Mouse (Mus musculus): ENCODE measurements around the gene Tnfsf18. TPM values are rescaled to one million over a fixed set of nuclear protein-coding genes. Genes with fewer than 3 reads are reported as not detected.

Gene Tnfsf18
- 0.11 TPM in 1 of 2 replicates, not detected in the other for polyA plus RNA-seq (2016; fragmentation: Nextera tagmentation; extraction: Ambion mirVana)

DNA sequence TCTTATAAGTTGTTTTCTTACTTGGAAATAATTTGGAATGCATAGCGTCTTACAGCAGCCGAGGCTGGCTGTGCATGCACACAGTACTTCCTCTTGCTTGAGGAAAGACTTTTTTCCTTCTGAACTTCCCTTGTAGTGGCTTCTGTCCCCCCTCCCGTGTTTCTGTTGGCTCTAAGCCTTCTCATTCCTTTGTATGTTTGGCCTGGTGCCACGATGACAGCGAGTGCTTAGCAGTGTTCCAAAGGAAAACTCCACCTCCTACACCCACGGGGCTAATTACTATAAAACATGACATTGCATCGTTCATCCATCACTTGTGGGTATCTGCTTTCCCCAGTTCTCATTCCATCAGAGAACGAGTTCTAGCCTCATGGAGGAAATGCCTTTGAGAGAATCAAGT, at the start of gene Tnfsf18:
Gene Tnfsf18, plus strand, starts transcription at position 313 of the 400 bp plus-strand sequence.
- H3K27me3 ChIP-seq (ENCODE audit: insufficient read depth, poor library complexity, severe bottlenecking): no peaks in the 10 kb centered on the region
- 55% methylated on average over 8 of the region's 8 CpGs for WGBS
- peak; percentile 79 for DNase-seq (ENCODE audit: low spot score)

DNA sequence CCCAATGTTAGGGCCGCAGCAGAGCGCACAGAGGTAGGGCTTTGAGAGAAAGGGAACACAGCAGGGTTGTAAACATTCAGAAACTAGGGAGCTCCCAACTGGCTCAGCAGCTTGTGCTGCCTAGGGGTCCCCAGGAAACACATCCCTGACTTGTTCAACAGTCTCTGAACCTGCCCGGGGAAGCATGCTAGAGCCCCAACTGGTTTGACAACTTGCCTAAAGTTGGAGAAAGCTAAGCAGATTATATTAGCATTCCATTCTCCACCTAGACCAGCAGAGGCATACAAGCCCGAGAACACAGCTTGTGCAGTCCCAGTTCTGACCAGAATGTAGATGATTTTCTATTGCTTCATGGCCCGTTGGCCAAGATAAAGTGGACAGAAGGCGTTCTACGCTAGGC, 49.6 kb upstream of the Tnfsf18 start:
- Histone ChIP-seq H3K27me3 (ENCODE audit: insufficient read depth, poor library complexity, severe bottlenecking) (no peaks in the 10 kb centered on the region), H3K9me3 (no peaks in the 10 kb centered on the region), H3K4me1 (no peaks in the 10 kb centered on the region), H3K36me3 (no peaks in the 10 kb centered on the region), H3K27ac (no peak overlapping the region), H3K4me3 (no peak overlapping the region)
- DNase-seq (ENCODE audit: low spot score): no peak
- WGBS: 75% methylated on average over 7 of the region's 7 CpGs

More for the DNA sequence above, at the start of gene Tnfsf18:
- no peak within 1 kb of the TSS for H3K27ac ChIP-seq
- H3K36me3 ChIP-seq: no peaks in the 10 kb centered on the region
- no peaks in the 10 kb centered on the region for H3K9me3 ChIP-seq
- no peak within 1 kb of the TSS for H3K4me3 ChIP-seq
- H3K4me1 ChIP-seq: no peaks in the 10 kb centered on the region

DNA sequence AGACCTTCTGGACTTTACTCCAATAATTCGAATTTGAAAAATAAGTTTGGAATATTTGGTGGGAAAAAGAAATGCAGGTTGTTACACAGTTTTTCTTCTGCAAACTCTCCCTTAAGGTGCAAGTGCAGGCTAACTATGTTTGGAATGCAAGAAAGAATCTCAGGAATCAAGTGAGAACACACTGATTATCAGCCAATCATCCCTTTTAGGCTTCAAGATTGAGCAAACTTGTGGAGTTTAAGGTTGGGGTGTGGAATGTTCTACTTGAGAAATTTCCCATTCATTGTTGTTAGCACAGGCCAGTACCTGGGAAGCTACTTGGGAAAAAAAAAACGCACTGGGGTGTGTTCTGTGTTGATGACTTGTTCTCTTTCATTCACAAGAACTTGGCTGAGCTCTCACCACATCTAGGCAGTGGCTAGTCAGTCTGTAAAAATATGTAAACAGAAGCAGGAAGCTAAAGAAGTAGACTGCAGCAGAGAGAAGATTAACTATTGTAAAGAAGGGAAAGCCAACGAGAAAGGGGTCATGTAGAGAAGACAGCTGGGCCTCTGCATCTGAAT, 42.7 kb upstream of the Tnfsf18 start:
- 0 out of 2 replicates have a peak, but pooled peaks cover 3% of the 10 kb centered on the region for H3K4me1 ChIP-seq
- DNase-seq (ENCODE audit: low spot score): no peak
- H3K36me3 ChIP-seq: no peaks in the 10 kb centered on the region
- WGBS: 43% methylated on average over 3 of the region's 3 CpGs
- H3K27me3 ChIP-seq (ENCODE audit: insufficient read depth, poor library complexity, severe bottlenecking): no peaks in the 10 kb centered on the region
- H3K27ac ChIP-seq: no peak overlapping the region
- no peak overlapping the region for H3K4me3 ChIP-seq
- H3K9me3 ChIP-seq: no peaks in the 10 kb centered on the region

DNA sequence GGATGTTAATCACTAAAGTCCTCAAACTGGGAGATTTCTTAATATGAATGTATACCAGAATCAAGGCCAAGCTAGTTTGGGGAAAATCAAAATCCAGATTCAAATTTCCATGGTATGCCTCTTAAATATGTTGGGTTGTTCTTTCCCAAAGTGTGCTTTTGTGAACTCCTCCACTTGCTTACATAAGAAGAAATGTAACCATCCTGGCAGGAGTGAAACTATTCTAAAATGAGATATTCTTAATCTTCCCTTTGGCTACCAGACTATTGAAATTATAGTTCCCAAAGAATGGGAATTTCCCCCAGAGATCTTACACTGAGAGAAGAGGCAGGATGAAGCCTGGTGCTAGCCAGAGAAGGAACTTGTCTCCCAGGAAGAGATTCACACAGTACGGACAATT, 42.2 kb upstream of the Tnfsf18 start:
- 0 out of 2 replicates have a peak, but pooled peaks cover 3% of the 10 kb centered on the region for H3K4me1 ChIP-seq
- WGBS: 84% methylated on average over 1 of the region's 1 CpGs
- H3K36me3 ChIP-seq: no peaks in the 10 kb centered on the region

DNA sequence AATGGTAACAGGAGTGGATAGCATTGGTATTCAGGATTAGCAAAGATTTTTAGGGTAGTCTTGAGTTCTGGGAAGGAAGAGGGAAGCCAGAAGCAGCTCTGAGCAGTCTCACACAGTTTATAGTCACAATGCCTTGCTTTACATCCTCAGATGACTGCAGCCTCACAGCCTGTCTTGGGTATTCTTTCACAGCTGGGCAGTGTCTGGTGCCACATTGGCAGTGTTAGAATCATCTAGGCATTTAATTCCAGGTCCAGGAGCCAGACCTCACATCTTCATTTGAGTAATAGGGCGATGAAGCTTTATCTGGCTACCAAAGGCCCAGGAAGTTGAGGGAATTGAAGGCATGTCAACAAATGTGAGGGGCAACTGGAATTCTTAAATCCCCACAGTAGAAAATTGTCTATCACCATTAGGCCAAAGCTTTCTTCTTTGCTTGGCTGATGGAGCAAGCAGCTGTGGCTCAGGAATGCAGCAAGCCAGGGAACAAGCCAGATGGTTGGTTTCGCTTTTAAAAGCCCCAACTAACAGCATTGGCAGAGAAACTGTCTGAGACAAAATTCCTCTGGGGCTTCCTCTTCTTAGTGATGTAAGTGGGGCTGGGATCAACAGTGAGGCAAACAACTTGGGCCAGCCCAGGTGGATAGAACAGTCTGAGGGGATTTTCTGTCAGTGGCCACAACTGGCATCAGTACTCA, 30.9 kb upstream of the Tnfsf18 start:
- Histone ChIP-seq H3K4me1 (0 out of 2 replicates have a peak, but pooled peaks cover 5% of the 10 kb centered on the region), H3K27ac (no peak overlapping the region), H3K4me3 (no peak overlapping the region), H3K9me3 (no peaks in the 10 kb centered on the region), H3K27me3 (ENCODE audit: insufficient read depth, poor library complexity, severe bottlenecking) (no peaks in the 10 kb centered on the region), H3K36me3 (no peaks in the 10 kb centered on the region)
- 46% methylated on average over 2 of the region's 2 CpGs for WGBS
- DNase-seq (ENCODE audit: low spot score): no peak

More for the DNA sequence above, 42.2 kb upstream of the Tnfsf18 start:
- no peak overlapping the region for H3K27ac ChIP-seq
- DNase-seq (ENCODE audit: low spot score): no peak
- H3K4me3 ChIP-seq: no peak overlapping the region
- no peaks in the 10 kb centered on the region for H3K9me3 ChIP-seq
- H3K27me3 ChIP-seq (ENCODE audit: insufficient read depth, poor library complexity, severe bottlenecking): no peaks in the 10 kb centered on the region

DNA sequence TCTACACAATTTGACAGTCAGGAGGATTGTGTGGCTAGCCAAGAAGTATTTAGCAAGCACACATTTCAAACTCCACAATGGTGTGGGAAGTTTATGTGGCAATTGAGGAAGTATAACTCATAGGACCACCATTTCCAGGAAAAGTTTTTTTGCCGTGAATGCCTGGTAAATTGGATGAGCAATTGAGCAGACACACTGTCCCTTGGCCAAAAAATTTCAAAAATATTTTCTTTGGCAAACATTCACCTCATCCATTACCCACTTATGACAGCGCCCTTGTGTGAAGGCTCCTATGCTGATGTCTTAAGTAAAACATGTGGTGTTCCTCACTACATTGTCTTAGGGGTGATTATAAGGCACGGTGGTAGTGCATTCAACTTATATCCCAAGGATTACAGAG, 17.2 kb upstream of the Tnfsf18 start:
- WGBS: 71% methylated on average over 3 of the region's 3 CpGs
- Histone ChIP-seq H3K27ac (no peak overlapping the region), H3K27me3 (ENCODE audit: insufficient read depth, poor library complexity, severe bottlenecking) (no peaks in the 10 kb centered on the region), H3K36me3 (no peaks in the 10 kb centered on the region), H3K4me1 (no peaks in the 10 kb centered on the region), H3K9me3 (no peaks in the 10 kb centered on the region), H3K4me3 (no peak overlapping the region)
- DNase-seq (ENCODE audit: low spot score): no peak

DNA sequence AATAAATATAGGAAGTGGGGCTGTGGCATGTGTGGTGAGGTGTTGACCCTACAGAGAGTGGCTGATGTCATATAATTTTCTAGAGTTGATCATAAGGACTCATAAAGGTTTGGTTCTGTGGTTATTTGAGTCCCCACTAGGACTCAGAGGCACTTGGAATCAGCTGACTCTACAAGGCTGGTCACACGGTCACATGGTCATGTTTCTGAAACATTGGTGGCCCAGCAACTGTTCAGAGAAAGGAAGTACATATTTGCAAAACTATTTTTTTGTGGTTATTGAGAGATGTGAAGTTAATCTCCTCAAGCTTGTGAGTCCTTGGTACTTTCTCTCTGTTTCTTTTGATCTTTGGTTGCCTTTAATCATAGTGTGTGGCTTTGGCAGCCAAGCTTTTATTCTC, 14.6 kb upstream of the Tnfsf18 start:
- H3K4me3 ChIP-seq: no peak overlapping the region
- H3K27me3 ChIP-seq (ENCODE audit: insufficient read depth, poor library complexity, severe bottlenecking): no peaks in the 10 kb centered on the region
- no peak overlapping the region for H3K27ac ChIP-seq
- WGBS: 77% methylated on average over 1 of the region's 1 CpGs
- H3K36me3 ChIP-seq: no peaks in the 10 kb centered on the region
- no peak for DNase-seq (ENCODE audit: low spot score)
- no peaks in the 10 kb centered on the region for H3K4me1 ChIP-seq
- no peaks in the 10 kb centered on the region for H3K9me3 ChIP-seq

DNA sequence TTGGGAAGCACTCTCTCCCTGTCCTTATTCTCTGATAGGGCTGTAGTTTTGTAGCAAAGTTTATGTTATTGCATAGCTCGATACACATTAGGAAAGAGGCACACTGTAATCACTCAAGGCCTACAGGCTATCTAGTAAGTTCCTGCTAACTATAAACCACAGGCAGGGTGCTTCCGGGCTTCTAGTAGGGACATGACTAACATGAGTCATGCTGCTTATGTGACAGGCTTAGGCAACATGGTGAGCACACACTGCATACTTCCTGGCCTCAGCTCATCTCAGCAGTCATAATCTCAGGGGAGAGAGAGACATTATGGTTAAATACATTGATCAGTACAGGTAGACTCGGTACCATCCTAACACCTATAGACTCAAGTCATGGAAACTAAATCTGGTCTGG, 12.2 kb upstream of the Tnfsf18 start:
- no peaks in the 10 kb centered on the region for H3K4me1 ChIP-seq
- no peaks in the 10 kb centered on the region for H3K36me3 ChIP-seq
- no peak overlapping the region for H3K27ac ChIP-seq
- DNase-seq (ENCODE audit: low spot score): no peak
- 83% methylated on average over 3 of the region's 3 CpGs for WGBS
- H3K9me3 ChIP-seq: no peaks in the 10 kb centered on the region
- H3K4me3 ChIP-seq: no peak overlapping the region
- no peaks in the 10 kb centered on the region for H3K27me3 ChIP-seq (ENCODE audit: insufficient read depth, poor library complexity, severe bottlenecking)

DNA sequence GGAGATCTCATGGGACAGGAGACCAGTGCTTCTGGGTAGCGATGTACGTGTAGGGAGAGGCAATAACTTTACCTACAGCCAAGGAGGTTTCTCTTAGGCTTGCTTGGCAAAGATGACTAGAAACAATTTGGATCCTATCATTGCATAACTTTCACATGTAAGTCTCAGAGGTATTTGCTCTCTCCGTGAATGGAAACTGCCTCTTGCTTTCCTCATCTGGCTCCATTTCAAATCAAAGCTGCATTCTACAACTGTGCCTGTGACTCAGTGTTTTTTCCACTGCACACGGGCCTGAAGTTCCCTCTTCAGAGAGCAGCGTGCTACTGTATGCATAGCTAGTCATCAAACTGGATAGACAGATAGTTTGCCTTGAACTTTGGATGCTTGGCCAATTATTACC, 7.4 kb upstream of the Tnfsf18 start:
- Histone ChIP-seq H3K4me1 (no peaks in the 10 kb centered on the region), H3K9me3 (no peaks in the 10 kb centered on the region), H3K4me3 (no peak overlapping the region), H3K36me3 (no peaks in the 10 kb centered on the region), H3K27ac (no peak overlapping the region), H3K27me3 (ENCODE audit: insufficient read depth, poor library complexity, severe bottlenecking) (no peaks in the 10 kb centered on the region)
- DNase-seq (ENCODE audit: low spot score): no peak
- WGBS: 75% methylated on average over 5 of the region's 5 CpGs

DNA sequence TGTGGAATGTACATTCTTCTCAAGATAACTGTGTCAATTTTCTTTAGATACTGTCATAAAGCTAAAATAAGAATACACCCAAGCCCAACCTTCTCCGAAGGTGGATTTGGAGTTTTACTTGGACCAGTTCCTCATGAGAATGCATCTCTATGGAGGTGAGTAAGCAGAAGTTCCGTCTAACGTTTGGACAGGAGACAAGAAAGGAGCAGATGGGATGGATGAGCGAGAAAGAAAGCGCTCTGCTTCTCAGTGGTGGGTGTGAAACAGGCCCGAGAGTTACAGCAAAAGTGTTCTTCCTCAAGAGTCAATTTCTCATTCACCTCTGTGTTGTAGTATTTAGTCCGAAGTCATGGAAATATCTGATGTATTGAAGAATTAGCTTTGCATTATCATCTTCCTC, 2.7 kb upstream of the Tnfsf18 start:
- WGBS: 73% methylated on average over 7 of the region's 7 CpGs
- H3K27me3 ChIP-seq (ENCODE audit: insufficient read depth, poor library complexity, severe bottlenecking): no peaks in the 10 kb centered on the region
- H3K4me1 ChIP-seq: no peaks in the 10 kb centered on the region
- DNase-seq (ENCODE audit: low spot score): no peak
- H3K27ac ChIP-seq: no peak overlapping the region
- H3K36me3 ChIP-seq: no peaks in the 10 kb centered on the region
- H3K9me3 ChIP-seq: no peaks in the 10 kb centered on the region
- no peak overlapping the region for H3K4me3 ChIP-seq

DNA sequence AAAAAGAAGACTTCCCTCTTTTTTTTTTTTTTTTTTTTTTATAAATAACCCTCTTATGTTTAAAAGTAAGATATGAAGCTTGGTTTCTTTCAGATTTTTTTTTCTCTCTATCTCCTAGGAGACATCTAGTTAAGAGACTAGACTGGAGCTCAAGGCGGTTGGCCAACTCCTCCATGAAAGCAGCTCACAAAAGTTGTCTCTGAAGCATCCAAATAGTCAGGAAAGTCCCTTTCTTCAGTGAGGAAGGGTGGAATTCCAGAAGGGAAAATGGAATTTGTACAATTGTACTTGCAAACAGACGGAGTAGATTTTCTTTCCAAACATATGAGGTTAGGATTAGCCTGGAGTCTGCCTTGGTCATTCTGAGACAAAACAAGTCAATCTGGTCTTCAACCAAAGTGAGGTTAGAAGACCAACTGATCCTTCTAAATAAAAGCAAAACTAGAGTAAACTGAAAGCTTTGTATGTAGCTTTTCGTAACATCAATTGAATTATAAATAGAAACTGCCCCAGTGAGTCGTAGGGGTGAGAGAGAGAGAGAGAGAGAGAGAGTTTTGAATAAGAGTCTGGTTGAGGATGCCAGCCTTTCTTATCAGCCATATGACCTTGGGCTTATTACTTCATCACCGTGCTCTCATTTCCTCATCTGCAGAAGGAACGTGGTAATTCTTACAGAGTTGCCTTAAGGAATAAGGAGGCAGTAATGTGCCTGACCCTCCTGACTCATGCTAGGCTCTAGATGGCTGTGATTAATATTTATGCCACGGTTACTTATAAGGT, 2.6 kb downstream of the Tnfsf18 start:
- Histone ChIP-seq H3K27ac (no peak overlapping the region), H3K9me3 (no peaks in the 10 kb centered on the region), H3K4me3 (no peak overlapping the region), H3K4me1 (no peaks in the 10 kb centered on the region), H3K27me3 (ENCODE audit: insufficient read depth, poor library complexity, severe bottlenecking) (no peaks in the 10 kb centered on the region), H3K36me3 (no peaks in the 10 kb centered on the region)
- no peak for DNase-seq (ENCODE audit: low spot score)
- 64% methylated on average over 7 of the region's 7 CpGs for WGBS

DNA sequence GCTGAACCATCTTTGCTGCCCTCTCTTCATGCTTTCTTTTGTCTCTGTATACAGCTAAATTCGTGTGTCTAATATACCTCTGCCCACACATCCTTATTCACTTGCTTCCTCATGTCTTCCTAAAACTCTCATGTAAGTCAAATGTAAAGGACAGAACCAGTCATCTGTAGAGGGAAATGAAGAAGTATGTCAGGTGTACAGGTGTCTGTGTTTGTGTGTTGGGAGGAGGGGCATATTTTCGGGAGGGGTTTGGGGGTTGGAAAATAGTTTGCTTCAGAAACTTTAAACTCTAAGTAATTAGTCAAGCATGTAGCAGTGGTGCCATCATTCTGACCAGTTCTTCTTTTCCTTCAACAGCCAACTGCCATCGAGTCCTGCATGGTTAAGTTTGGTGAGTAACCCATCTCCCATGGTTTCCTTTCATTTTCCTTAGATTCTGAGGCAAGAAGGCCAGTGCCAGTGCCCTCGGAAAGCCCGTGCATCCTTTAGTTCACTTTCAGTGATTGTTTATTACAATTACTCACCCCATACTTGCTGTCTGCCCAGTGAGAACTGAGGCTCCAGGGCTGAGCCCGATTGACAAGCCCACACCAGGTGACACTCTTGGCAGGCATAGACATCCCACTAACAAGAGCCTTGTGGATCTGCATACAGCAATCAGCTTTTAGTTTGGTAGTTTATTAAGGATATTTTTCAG, 5.8 kb downstream of the Tnfsf18 start:
- Histone ChIP-seq H3K27ac (no peak overlapping the region), H3K4me1 (no peaks in the 10 kb centered on the region), H3K4me3 (no peak overlapping the region), H3K9me3 (no peaks in the 10 kb centered on the region), H3K27me3 (ENCODE audit: insufficient read depth, poor library complexity, severe bottlenecking) (no peaks in the 10 kb centered on the region), H3K36me3 (no peaks in the 10 kb centered on the region)
- WGBS: 79% methylated on average over 6 of the region's 6 CpGs
- DNase-seq (ENCODE audit: low spot score): no peak

DNA sequence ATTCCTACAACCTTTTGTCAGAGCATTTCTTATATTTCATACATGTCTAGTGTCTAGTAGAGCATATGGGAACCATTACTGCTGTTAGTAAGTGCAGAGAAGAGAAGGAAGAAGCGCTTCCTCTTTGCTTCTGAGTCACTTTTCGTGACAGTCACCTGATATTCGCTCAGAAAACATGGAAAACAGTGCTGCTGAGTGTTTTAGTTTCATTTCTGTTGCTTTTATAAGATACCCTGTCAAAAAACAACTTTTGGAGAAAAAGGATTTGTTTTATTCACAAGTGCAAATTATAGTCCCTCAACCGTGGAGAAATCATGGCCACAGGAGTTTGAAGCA, 6.3 kb downstream of the Tnfsf18 start:
- WGBS: 81% methylated on average over 4 of the region's 4 CpGs
- Histone ChIP-seq H3K27ac (no peak overlapping the region), H3K27me3 (ENCODE audit: insufficient read depth, poor library complexity, severe bottlenecking) (no peaks in the 10 kb centered on the region), H3K4me1 (no peaks in the 10 kb centered on the region), H3K9me3 (no peaks in the 10 kb centered on the region), H3K4me3 (no peak overlapping the region), H3K36me3 (no peaks in the 10 kb centered on the region)
- DNase-seq (ENCODE audit: low spot score): no peak
